8 mouse cellular contexts compared by ENCODE assay signal in the genomic region with DNA sequence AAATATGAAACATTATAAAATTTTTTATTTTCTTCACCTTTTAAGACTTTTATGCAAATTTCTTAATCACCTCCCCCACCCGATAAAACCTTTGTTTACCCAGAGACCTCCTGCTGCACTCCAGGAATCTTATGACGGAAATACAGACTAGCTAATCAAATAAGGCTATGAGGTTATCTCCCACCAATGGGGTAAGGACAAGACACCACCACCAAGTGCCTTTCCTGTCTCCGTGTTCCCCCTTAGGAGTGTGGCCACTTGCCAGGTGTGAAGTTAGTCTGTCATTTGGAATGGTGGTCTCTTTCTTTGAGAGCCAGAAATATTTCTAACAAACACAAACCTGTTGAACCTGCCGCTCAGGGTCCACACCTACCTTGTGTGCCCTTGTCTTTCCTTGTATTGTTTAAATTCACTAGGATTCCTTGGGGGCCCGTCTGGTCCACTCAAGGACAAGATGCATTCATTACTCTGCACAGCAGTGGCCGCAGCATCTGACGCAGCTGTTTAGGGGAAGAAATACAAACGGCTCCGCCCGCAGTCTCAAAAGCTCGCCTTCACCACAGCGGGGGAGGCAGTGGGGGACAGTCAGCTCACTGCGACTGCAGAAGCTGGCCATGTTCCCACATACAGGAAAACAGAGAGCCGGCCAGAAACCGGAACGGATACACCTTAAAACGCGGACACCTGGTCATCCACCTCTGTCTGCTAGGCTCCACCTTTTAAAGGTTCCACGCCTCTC. TPM values are rescaled to one million over a fixed set of nuclear protein-coding genes. Genes with fewer than 3 reads are reported as not detected.
A peak's percentile ranks its signal among the peaks of the same experiment; 100 is the strongest.
DNase-seq lines count a peak whose midpoint lies in the region; ATAC-seq lines count a peak whose summit lies in the region.

No protein-coding gene starts in this region.

- H3K4me1 ChIP-seq in heart, embryonic 14.5 days (ENCODE audit: control insufficient read depth in 2 of 2, insufficient read depth in 2 of 2, low read length in 2 of 2) = peaks cover 16 to 22% of the 10 kb centered on the region in 2 experiments
- H3K4me1 ChIP-seq in embryonic facial prominence, embryonic 10.5 days = peaks cover 35% of the 10 kb centered on the region
- H3K4me1 ChIP-seq in intestine, embryonic 14.5 days (replicated peaks; ENCODE audit: control insufficient read depth, insufficient read depth, low read length) = peaks cover 11% of the 10 kb centered on the region
- 0 out of 2 replicates have a peak, but pooled peaks cover 7% of the 10 kb centered on the region for H3K4me1 ChIP-seq in midbrain, embryonic 14.5 days (ENCODE audit: control insufficient read depth, insufficient read depth, low read length)

- no peaks in the 10 kb centered on the region for H3K27me3 ChIP-seq in heart, embryonic 14.5 days (ENCODE audit: control insufficient read depth, insufficient read depth, low read length)
- no peaks in the 10 kb centered on the region; the same call in 1 of the 2 replicates for H3K27me3 ChIP-seq in embryonic facial prominence, embryonic 10.5 days (replicated peaks; ENCODE audit: low read depth, poor library complexity, severe bottlenecking)
- H3K27me3 ChIP-seq in intestine, embryonic 14.5 days (replicated peaks; ENCODE audit: control insufficient read depth, insufficient read depth, low read length) = no peaks in the 10 kb centered on the region
- no peaks in the 10 kb centered on the region for H3K27me3 ChIP-seq in midbrain, embryonic 14.5 days (ENCODE audit: control insufficient read depth, insufficient read depth, low read length)

- H3K4me2 ChIP-seq in heart, embryonic 14.5 days (ENCODE audit: low read length) = peak overlapping the region; percentile 59
- peak overlapping the region; percentile 45 for H3K4me2 ChIP-seq in intestine, embryonic 14.5 days (ENCODE audit: low read length)
- peak overlapping the region; percentile 54 for H3K4me2 ChIP-seq in midbrain, embryonic 14.5 days (ENCODE audit: low read length)

- H3K27ac ChIP-seq in heart, embryonic 14.5 days (replicated peaks in 1 of 2; ENCODE audit: control insufficient read depth in 1 of 2, insufficient read depth in 1 of 2, low read depth in 2 of 2, low read length in 2 of 2) = no peak overlapping the region
- no peak overlapping the region for H3K27ac ChIP-seq in embryonic facial prominence, embryonic 10.5 days (replicated peaks)
- no peak overlapping the region for H3K27ac ChIP-seq in intestine, embryonic 14.5 days (ENCODE audit: low read depth)
- H3K27ac ChIP-seq in midbrain, embryonic 14.5 days (replicated peaks; ENCODE audit: low read depth, low read length) = no peak overlapping the region

- H3K4me3 ChIP-seq in heart, embryonic 14.5 days (ENCODE audit: control insufficient read depth in 1 of 2, insufficient read depth in 1 of 2, low read depth in 1 of 2, low read length in 2 of 2) = peak overlapping the region; percentile 21 to 23
- peak overlapping the region; percentile 45 for H3K4me3 ChIP-seq in embryonic facial prominence, embryonic 10.5 days
- H3K4me3 ChIP-seq in intestine, embryonic 14.5 days (ENCODE audit: low read depth, low read length) = peak overlapping the region; percentile 22
- H3K4me3 ChIP-seq in midbrain, embryonic 14.5 days (replicated peaks; ENCODE audit: low read depth, low read length) = peak overlapping the region; percentile 34

- no peaks in the 10 kb centered on the region for H3K9me3 ChIP-seq in heart, embryonic 14.5 days (ENCODE audit: control insufficient read depth, low read length)
- no peaks in the 10 kb centered on the region for H3K9me3 ChIP-seq in embryonic facial prominence, embryonic 10.5 days
- no peaks in the 10 kb centered on the region for H3K9me3 ChIP-seq in intestine, embryonic 14.5 days (ENCODE audit: control insufficient read depth, low read length)
- no peaks in the 10 kb centered on the region for H3K9me3 ChIP-seq in midbrain, embryonic 14.5 days (ENCODE audit: control insufficient read depth, low read length)

- peaks cover 19% of the 10 kb centered on the region for H3K36me3 ChIP-seq in heart, embryonic 14.5 days (ENCODE audit: control insufficient read depth, insufficient read depth, low read length)
- H3K36me3 ChIP-seq in embryonic facial prominence, embryonic 10.5 days (replicated peaks) = no peaks in the 10 kb centered on the region
- H3K36me3 ChIP-seq in intestine, embryonic 14.5 days (ENCODE audit: control insufficient read depth, insufficient read depth, low read length) = no peaks in the 10 kb centered on the region
- no peaks in the 10 kb centered on the region for H3K36me3 ChIP-seq in midbrain, embryonic 14.5 days (ENCODE audit: control insufficient read depth, insufficient read depth, low read length)

- ATAC-seq in heart, embryonic 14.5 days (ENCODE audit: insufficient number of reproducible peaks, insufficient read depth, low FRiP score, low read depth) = no peak
- peak; percentile 51; the same call in 1 of the 2 replicates for ATAC-seq in intestine, embryonic 14.5 days (replicated peaks; ENCODE audit: low FRiP score, low TSS enrichment, low read depth)
- ATAC-seq in midbrain, embryonic 14.5 days (ENCODE audit: low FRiP score, low TSS enrichment) = no peak

- DNase-seq in heart, adult 9 months (ENCODE audit: low spot score in 2 of 2) = no peak
- peak; percentile 19 for DNase-seq in embryonic facial prominence, embryonic 10.5 days (ENCODE audit: low spot score)
- DNase-seq in intestine, embryonic 14.5 days (ENCODE audit: low spot score) = no peak
- peak; percentile 49 for DNase-seq in midbrain, embryonic 14.5 days
- no peak for DNase-seq in thymus, postnatal 36 days
- no peak for DNase-seq in gastrocnemius, postnatal 25 days
- no peak for DNase-seq in left cerebral cortex, postnatal 36 days (ENCODE audit: low spot score in 2 of 2)

- intact Hi-C loops in left cerebral cortex, postnatal 36 days (cut with DNase I) = no loop called here

- WGBS in heart, embryonic 14.5 days = 36% methylated on average over 19 of the region's 19 CpGs
- WGBS in embryonic facial prominence, embryonic 10.5 days = 25% methylated on average over 19 of the region's 19 CpGs
- 30% methylated on average over 19 of the region's 19 CpGs for WGBS in intestine, embryonic 14.5 days
- 21% methylated on average over 19 of the region's 19 CpGs for WGBS in midbrain, embryonic 14.5 days

- H3K9ac ChIP-seq in heart, embryonic 14.5 days (ENCODE audit: low read length) = peak overlapping the region; percentile 35; the same call in 1 of the 2 replicates
- no peak overlapping the region for H3K9ac ChIP-seq in intestine, embryonic 14.5 days (ENCODE audit: low read length)
- peak overlapping the region; percentile 39 for H3K9ac ChIP-seq in midbrain, embryonic 14.5 days (replicated peaks; ENCODE audit: low read length)

RNA-seq across cellular contexts. Expression of a gene that starts 31.7 kb away (rescaled TPM):
- 44.1 and 51.1 TPM in 2 replicates for polyA plus RNA-seq in heart, embryonic 14.5 days (2014; fragmentation: Nextera tagmentation; extraction: Ambion mirVana)
- polyA plus RNA-seq in embryonic facial prominence, embryonic 10.5 days (2016; fragmentation: Nextera tagmentation; extraction: Ambion mirVana) = 8.0 and 8.7 TPM in 2 replicates
- polyA plus RNA-seq in intestine, embryonic 14.5 days (2014; fragmentation: Nextera tagmentation; extraction: Ambion mirVana) = 24.8 and 25.2 TPM in 2 replicates
- 13.9 and 20.0 TPM in 2 replicates for polyA plus RNA-seq in midbrain, embryonic 14.5 days (2014; fragmentation: Nextera tagmentation; extraction: Ambion mirVana)
- 100 to 1,000 TPM; 251 to 347 TPM for total RNA-seq in gastrocnemius, postnatal 25 days (2021)
- 10 to 100 TPM; 42.6 to 52.0 TPM for total RNA-seq in left cerebral cortex, postnatal 36 days (2021)

RNA-seq across cellular contexts. Expression of a gene that starts 49.3 kb away (rescaled TPM):
- polyA plus RNA-seq in heart, embryonic 14.5 days (2014; fragmentation: Nextera tagmentation; extraction: Ambion mirVana) = 10.2 and 12.5 TPM in 2 replicates
- polyA plus RNA-seq in embryonic facial prominence, embryonic 10.5 days (2016; fragmentation: Nextera tagmentation; extraction: Ambion mirVana) = 30.0 and 30.7 TPM in 2 replicates
- polyA plus RNA-seq in intestine, embryonic 14.5 days (2014; fragmentation: Nextera tagmentation; extraction: Ambion mirVana) = 19.8 and 20.0 TPM in 2 replicates
- polyA plus RNA-seq in midbrain, embryonic 14.5 days (2014; fragmentation: Nextera tagmentation; extraction: Ambion mirVana) = 6.8 and 8.6 TPM in 2 replicates
- 1 to 10 TPM in 1 of 2 experiments, under 1 TPM in 1; 0.41 to 1.2 TPM for total RNA-seq in gastrocnemius, postnatal 25 days (2021)
- total RNA-seq in left cerebral cortex, postnatal 36 days (2021) = 1 to 10 TPM; 3.0 to 3.1 TPM

Comparison
In these comparisons a context has a peak if more than half of its experiments do, and no peak if none do; other contexts are left out.
1. DNase-seq: peak in embryonic facial prominence, embryonic 10.5 days (single experiment) and midbrain, embryonic 14.5 days (single experiment); none in heart, adult 9 months (0 of 2), intestine, embryonic 14.5 days (single experiment), thymus, postnatal 36 days (0 of 2), gastrocnemius, postnatal 25 days (single experiment) and left cerebral cortex, postnatal 36 days (0 of 2).
2. Peak in every context shown above with its lines, with median percentiles within 50 percentile points of each other: H3K4me2 ChIP-seq and H3K4me3 ChIP-seq.